Mouse (Mus musculus) spleen, postnatal 4 days (tissue): ENCODE results near the gene Ephx4.
A peak's percentile ranks its signal among the peaks of the same experiment; 100 is the strongest.
"Not testable (repeated sequence)": the region's sequence is repeated elsewhere in the genome, so short reads cannot be mapped to it uniquely, and the experiment has no call there.

Experiments used
- DNase-seq, 2 experiments: peaks; one replicate each; pipeline ENCODE4 v3.0.0; 2022; ENCODE audit warnings: low spot score in 2 of 2

The Ephx4 gene

GRCm38 (mm10) chr5:107402436-107402835, at the start of gene Ephx4:
TSS of gene Ephx4 (plus strand) at chr5:107402736.
- DNase-seq, result no peak

DNA sequence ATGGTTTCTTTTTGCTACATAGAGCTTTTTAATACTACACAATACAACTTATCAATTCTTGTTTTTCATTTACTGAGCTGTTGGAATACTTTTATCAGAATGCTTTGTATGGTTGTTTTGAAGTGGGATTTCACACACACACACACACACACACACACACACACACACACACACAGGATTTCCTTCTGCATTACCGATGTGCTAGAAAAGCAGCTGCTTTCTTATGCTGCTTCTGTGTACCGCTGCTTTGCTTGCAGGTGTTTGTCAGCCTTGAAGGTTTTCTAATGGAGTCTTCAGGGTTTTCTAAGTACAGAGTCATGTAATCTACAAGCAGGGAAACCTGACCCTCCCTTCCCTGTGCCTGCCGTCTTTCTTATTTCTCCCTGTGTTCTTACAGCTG, 48.6 kb upstream of the Ephx4 start:
- DNase-seq, result no peak

DNA sequence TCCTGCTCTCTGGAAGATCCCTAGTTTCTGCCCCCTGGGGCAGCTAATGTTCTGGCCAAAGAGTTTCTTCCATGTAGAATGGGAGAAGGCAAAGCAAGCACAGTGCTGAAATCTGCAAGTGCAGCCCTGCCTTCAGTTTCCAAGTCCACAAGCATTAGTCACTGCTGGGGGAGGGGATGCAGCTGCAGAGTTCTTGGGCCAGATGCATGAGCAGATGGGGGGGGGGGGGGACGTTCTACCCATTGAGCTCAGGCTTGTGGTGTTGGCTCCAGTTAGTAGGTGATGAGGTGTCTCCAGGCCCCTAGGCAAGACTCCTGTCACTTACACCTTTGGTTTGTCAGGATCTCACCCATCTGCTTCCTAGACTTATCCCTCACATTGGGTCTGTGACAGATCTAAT, 46.7 kb upstream of the Ephx4 start:
- no peak for DNase-seq

- DNase-seq, result no peak
Observed at GRCm38 (mm10) chr5:107357723-107358122, 44.8 kb upstream of the Ephx4 start.

- DNase-seq, result peak; percentile 87 to 91
Observed at GRCm38 (mm10) chr5:107359395-107360053, 43.0 kb upstream of the Ephx4 start.

GRCm38 (mm10) chr5:107360054-107360730, 42.3 kb upstream of the Ephx4 start:
- no peak for DNase-seq

DNA sequence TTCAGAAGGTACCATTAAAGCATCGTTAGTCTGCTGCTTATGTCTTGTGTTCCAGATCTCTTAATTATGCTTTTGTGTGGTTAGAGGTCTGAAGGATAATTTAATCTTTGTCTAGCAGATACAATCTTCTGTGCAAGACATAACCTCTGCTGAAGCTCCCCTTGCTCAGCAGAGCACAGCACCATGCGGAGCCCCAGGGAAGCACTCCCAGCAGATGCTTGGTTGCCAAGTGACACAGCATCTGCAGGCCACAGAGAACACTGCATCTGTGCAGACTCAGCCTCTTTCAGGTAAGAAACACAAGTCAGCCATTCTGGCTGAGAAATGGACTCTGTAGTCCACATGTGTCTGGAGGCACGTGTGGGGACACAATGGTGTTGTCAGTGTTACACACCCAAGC, 32.5 kb upstream of the Ephx4 start:
- no peak for DNase-seq

- no peak for DNase-seq
Observed at GRCm38 (mm10) chr5:107371335-107371734, 31.2 kb upstream of the Ephx4 start.

GRCm38 (mm10) chr5:107373256-107373655, 29.3 kb upstream of the Ephx4 start:
- DNase-seq, result no peak

DNA sequence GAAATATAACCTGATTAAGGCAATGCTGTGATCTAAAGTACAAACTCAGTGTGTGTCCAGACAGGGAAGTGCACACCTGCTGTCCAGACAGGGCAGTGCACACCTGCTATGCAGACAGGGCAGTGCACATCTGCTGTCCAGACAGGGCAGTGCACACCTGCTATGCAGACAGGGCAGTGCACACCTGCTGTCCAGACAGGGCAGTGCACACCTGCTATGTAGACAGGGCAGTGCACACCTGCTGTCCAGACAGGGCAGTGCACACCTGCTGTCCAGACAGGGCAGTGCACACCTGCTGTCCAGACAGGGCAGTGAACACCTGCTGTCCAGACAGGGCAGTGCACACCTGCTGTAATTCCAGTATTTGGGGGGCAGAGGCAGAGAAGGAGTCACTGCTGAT, 16.1 kb upstream of the Ephx4 start:
- not testable (repeated sequence) for DNase-seq

DNA sequence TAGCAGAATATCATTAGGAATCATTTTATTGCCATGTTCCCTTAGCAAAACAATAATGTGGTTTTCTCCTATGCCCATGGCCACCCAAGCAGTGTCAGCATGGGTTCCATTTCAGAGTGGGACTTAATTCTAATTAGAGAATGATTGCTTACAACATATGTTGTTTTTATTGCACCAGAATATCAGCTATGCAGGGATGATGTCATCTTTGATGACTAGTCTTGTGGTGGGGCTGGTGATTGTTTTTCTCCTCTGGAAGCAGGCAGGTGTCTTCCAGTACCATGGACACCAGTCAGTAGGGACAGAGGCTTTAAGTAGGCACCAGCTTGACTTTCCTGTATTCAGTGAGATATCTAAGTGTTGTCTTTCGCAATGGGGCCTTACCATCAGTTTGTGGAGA, 14.7 kb upstream of the Ephx4 start:
- no peak for DNase-seq

- DNase-seq, result no peak
Observed at GRCm38 (mm10) chr5:107389373-107389772, 13.2 kb upstream of the Ephx4 start.

DNA sequence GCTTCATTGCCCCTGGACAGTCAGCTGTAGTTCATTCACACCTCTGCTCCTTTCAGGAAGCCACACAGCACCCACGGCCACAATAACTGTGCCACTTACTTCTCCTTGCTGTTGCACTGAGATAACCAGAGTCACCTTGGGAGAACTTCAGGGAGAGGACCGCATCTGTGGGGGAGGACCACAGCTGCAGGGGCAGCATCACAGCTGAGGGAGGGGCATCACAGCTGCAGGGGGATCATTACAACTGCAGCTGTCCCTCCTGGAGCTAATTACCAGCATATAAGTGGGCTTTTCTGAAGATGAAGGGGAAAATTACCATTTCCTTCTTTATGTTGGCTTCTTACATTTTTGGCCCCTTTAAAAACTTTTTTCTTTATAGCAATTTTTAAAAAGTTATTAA, 8.1 kb upstream of the Ephx4 start:
- no peak for DNase-seq

DNA sequence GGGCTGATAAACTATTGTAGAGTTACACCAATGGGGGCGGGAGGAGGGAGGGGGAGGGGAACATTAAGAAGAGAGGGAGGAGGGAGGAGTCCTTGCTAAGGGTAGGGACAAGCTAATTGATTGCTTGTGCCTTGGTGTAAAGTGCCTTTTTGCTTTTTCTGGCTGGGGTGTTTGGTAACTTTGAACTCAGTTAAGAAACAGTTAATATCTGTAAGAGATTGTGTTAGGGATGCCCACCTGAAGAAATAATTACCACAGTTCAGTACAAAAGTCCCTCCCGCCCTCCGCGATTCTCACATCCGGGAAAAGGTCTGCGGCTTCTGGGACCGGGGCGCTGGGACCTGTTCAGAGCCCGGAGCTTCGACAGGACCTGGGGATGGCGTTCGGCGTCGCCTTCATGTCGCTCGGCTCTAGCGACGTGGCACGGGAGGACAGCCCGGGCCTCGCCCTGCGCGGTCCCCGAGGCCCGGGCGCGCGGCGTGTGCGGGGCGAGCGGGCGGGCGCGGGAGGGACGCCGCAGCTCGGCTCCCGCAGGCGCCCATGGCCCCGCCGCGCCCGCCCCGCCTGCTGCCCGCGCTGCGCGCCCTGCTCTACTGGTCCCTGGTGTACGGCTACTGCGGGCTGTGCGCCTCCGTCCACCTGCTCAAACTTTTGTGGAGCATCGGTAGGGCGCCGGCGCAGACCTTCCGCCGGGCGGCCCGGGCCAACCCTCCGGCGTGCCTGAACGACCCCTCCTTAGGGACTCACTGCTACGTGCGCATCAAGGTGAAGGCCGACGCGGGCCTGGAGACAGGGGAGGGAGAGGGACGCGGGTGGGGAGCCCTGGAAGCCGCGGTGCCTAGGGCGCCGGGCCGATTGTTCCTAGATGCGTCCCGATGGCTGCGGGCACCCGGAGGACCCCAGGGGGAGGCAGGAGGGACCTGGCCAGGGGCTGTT, 743 bp downstream of the Ephx4 start:
- DNase-seq, result peak in 1 of 2 experiments; percentile 63

GRCm38 (mm10) chr5:107403947-107404684, 1.6 kb downstream of the Ephx4 start:
- DNase-seq, result no peak

- no peak for DNase-seq
Observed at GRCm38 (mm10) chr5:107405361-107405760, 2.8 kb downstream of the Ephx4 start.

DNA sequence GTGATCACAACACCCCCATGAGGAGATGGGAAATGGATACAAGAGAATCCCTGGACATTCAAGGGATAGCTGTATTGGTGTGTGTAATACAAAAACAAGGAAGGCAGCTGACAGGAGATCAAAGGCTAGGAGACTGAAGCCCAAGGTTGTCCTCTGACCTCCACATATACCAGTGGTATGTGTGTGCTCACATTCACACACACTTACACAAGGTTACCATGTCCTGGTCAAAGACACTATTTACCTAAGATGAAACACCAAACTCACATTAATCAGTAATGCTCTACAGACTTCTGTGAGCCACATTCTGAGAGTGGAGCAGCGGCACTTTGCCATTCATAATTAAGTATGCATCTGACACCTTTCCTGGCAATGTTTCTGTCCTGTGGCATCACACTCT, 7.8 kb downstream of the Ephx4 start:
- DNase-seq, result no peak

DNA sequence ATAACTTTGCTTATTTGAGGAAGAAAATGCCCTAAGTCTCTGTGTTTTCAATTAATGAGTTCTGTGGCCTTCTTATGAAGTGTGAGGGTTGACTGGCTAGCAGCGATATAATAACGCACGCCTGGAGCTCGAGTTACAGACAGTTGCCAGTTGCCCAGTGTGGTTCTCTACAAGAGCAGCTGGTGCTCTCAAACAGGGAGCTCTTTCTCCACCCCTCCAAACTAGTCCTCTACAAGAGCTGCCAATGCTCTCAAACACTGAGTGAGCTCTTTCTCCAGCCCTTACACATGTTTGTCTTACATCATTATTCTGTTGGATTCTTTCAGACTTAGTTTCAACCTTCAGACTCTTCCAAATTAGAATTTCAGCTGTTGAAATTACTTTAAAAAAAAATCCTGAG, 8.8 kb downstream of the Ephx4 start:
- DNase-seq, result no peak

DNA sequence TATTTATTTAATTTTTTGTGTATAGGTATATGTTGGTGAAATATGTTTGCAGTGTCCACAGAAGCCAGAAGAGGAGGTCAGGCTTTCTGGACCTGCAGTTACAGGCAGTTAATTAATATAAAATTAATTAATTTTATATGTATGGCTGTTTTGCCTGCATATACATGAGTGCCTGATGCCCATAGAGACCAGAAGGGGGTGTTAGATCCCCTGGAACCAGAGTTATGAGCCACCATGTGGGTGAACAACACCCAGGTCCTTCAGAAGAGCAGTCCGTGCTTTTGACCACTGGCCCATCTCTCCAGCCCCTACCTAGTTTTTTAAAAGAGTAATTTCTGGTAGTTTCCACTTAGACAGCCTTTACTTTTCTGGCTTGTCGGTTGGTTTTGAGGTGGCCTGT, 9.7 kb downstream of the Ephx4 start:
- DNase-seq, result no peak

DNA sequence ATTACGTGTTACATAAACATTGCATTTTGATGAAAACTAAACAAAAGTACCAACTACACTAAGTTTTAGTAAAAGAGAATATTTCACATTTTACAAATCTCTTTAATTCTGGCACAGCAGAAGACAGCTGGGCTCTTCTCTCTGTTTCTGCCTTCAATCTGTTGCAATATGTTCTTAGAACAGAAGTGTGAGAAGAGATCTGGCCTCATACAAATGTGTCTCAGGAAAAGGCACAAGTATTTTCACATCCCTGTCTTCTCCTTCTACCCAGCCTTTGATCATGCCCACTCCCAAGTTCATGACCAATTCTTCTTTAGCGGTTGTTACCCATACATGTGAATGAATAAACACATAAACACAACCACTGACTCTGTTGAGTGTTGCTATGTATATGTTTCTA, 12.6 kb downstream of the Ephx4 start:
- DNase-seq, result no peak

- no peak for DNase-seq
Observed at GRCm38 (mm10) chr5:107421676-107422075, 19.1 kb downstream of the Ephx4 start.

DNA sequence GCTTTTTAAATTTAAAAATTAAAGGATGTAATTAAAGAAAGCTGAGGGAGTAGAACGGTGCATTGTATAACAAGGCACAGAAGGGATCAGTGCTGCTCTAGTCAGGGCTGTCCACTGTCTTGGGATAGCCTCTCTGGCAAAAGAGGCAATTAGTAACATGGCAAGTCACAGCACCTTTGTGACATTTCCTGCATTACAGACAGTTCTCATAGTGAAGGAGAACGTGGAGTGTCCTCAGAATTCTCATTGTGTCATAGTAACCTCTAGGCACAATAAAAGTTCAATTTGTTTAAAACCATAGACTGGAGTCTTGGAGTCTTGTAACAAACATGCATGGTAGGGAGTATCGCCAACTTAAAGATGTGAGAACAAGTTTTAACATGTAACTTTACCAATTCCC, 28.7 kb downstream of the Ephx4 start, which contains the start of gene Lpcat2b:
Lpcat2b (plus strand) TSS at position 301 of the 400 bp plus-strand sequence.
- no peak for DNase-seq
